Mouse (Mus musculus) lung, adult 2 months (tissue): ENCODE measurements around the gene 4933407L21Rik.

Experiments used
- CTCF ChIP-seq: fragments of 200-500 bp; IDR thresholded peaks from 2 replicates; pipeline ENCODE4 v1.5.1; 2011; ENCODE audit warnings: mild to moderate bottlenecking, low read length, control low read depth; ENCODE audit not compliant: insufficient read depth
- POLR2A ChIP-seq: fragments of 200-500 bp; IDR thresholded peaks from 2 replicates; pipeline ENCODE4 v1.6.1; 2011; ENCODE audit warnings: low read depth, mild to moderate bottlenecking, control low read depth, low read length, borderline replicate concordance; ENCODE audit errors: extremely low read depth

GRCm38 (mm10) chr1:85933226-85933625 is 4.9 kb downstream of the 4933407L21Rik start:
- TF ChIP-seq POLR2A: no peak
- TF ChIP-seq CTCF: no peak
